Mouse (Mus musculus): ENCODE results near the gene Tnfrsf11a.

- TF ChIP-seq CTCF (IDR thresholded peaks at IDR 0.05; ENCODE audit: extremely low read depth, insufficient read depth, insufficient read length, insufficient replicate concordance) (no peak), POLR2A (IDR thresholded peaks at IDR 0.05; ENCODE audit: low read depth, low read length) (no peak)
These were observed 12.1 kb upstream of the Tnfrsf11a start for GRCm38 (mm10) chr1:105768397-105768796.
